Comparison of ENCODE assay signal across 8 mouse cellular contexts in genomic region chr12:69446085-69446467, GRCm38 (mm10).
DNase-seq lines count a peak whose midpoint lies in the region; ATAC-seq lines count a peak whose summit lies in the region.

No protein-coding gene starts in this region.

- DNase-seq in neural tube, embryonic 11.5 days (ENCODE audit: low spot score), result peak; percentile 33
- DNase-seq in neural tube, embryonic 10.5 days (ENCODE audit: extremely low spot score, low spot score), result no peak
- DNase-seq in forebrain, embryonic 10.5 days (ENCODE audit: extremely low spot score, low spot score), result peak; percentile 29
- DNase-seq in splenic B cell, adult 2 months (ENCODE audit: low read depth, low spot score), result peak; percentile 63
- no peak for DNase-seq in left cerebral cortex, postnatal 36 days (ENCODE audit: low spot score in 2 of 2)
- no peak for DNase-seq in gastrocnemius, postnatal 4 days (ENCODE audit: low spot score in 2 of 2)
- DNase-seq in urinary bladder, postnatal 14 days (ENCODE audit: low spot score), result no peak

- peak overlapping the region; percentile 12 for H3K9ac ChIP-seq in neural tube, embryonic 11.5 days (ENCODE audit: low read length)
- peak overlapping the region; percentile 51 for H3K9ac ChIP-seq in intestine, embryonic 16.5 days (ENCODE audit: low read depth, low read length)

- peak overlapping the region; percentile 36; the same call in 1 of the 2 replicates for H3K27ac ChIP-seq in neural tube, embryonic 11.5 days (ENCODE audit: low read depth, low read length)
- peak overlapping the region; percentile 86 for H3K27ac ChIP-seq in forebrain, embryonic 10.5 days
- peak overlapping the region; percentile 77 for H3K27ac ChIP-seq in intestine, embryonic 16.5 days (ENCODE audit: low read length)

- no peaks in the 10 kb centered on the region for H3K9me3 ChIP-seq in neural tube, embryonic 11.5 days (ENCODE audit: control insufficient read depth, low read length)
- H3K9me3 ChIP-seq in forebrain, embryonic 10.5 days, result no peaks in the 10 kb centered on the region
- H3K9me3 ChIP-seq in intestine, embryonic 16.5 days (ENCODE audit: control insufficient read depth, low read length), result 0 out of 2 replicates have a peak, but pooled peaks cover 2% of the 10 kb centered on the region

- no peaks in the 10 kb centered on the region for H3K36me3 ChIP-seq in neural tube, embryonic 11.5 days (ENCODE audit: control insufficient read depth, insufficient read depth, low read length)
- H3K36me3 ChIP-seq in forebrain, embryonic 10.5 days (replicated peaks), result no peaks in the 10 kb centered on the region
- H3K36me3 ChIP-seq in intestine, embryonic 16.5 days (ENCODE audit: control insufficient read depth, insufficient read depth, low read length), result no peaks in the 10 kb centered on the region
- H3K36me3 ChIP-seq in splenic B cell, adult 2 months (ENCODE audit: control insufficient read depth, insufficient read depth, low read length, poor library complexity, severe bottlenecking), result no peaks in the 10 kb centered on the region

- peaks cover 6% of the 10 kb centered on the region; the same call in 1 of the 2 replicates for H3K4me1 ChIP-seq in neural tube, embryonic 11.5 days (ENCODE audit: control insufficient read depth, insufficient read depth, low read length)
- H3K4me1 ChIP-seq in forebrain, embryonic 10.5 days, result peaks cover 44% of the 10 kb centered on the region
- H3K4me1 ChIP-seq in intestine, embryonic 16.5 days (ENCODE audit: control insufficient read depth, insufficient read depth, low read length), result peaks cover 24% of the 10 kb centered on the region

- 12% methylated on average over 10 of the region's 10 CpGs for WGBS in neural tube, embryonic 11.5 days
- 16% methylated on average over 10 of the region's 10 CpGs for WGBS in forebrain, embryonic 10.5 days
- WGBS in intestine, embryonic 16.5 days, result 38% methylated on average over 10 of the region's 10 CpGs

- H3K4me3 ChIP-seq in neural tube, embryonic 11.5 days (ENCODE audit: low read depth, low read length), result no peak overlapping the region
- peak overlapping the region; percentile 36 for H3K4me3 ChIP-seq in forebrain, embryonic 10.5 days
- no peak overlapping the region for H3K4me3 ChIP-seq in intestine, embryonic 16.5 days (ENCODE audit: low read length)

- peak; percentile 55 for ATAC-seq in neural tube, embryonic 11.5 days (ENCODE audit: insufficient read depth, low FRiP score, low TSS enrichment)
- no peak; the same call in 1 of the 2 replicates for ATAC-seq in intestine, embryonic 16.5 days

- H3K4me2 ChIP-seq in neural tube, embryonic 11.5 days (ENCODE audit: low read depth), result peak overlapping the region; percentile 7
- peak overlapping the region; percentile 44 for H3K4me2 ChIP-seq in intestine, embryonic 16.5 days (ENCODE audit: low read depth, low read length)

- no peaks in the 10 kb centered on the region for H3K27me3 ChIP-seq in neural tube, embryonic 11.5 days (ENCODE audit: control insufficient read depth, insufficient read depth, low read length)
- no peaks in the 10 kb centered on the region for H3K27me3 ChIP-seq in forebrain, embryonic 10.5 days (ENCODE audit: poor library complexity, severe bottlenecking)
- no peaks in the 10 kb centered on the region for H3K27me3 ChIP-seq in intestine, embryonic 16.5 days (replicated peaks; ENCODE audit: control insufficient read depth, insufficient read depth, low read length)
- no peaks in the 10 kb centered on the region for H3K27me3 ChIP-seq in splenic B cell, adult 2 months (ENCODE audit: control insufficient read depth, insufficient read depth, low read length, poor library complexity, severe bottlenecking)

- intact Hi-C loops in left cerebral cortex, postnatal 36 days (cut with DNase I), result no loop called here

Comparison
In these comparisons a context has a peak if more than half of its experiments do, and no peak if none do; other contexts are left out.
1. DNase-seq: peak in neural tube, embryonic 11.5 days (single experiment), forebrain, embryonic 10.5 days (single experiment) and splenic B cell, adult 2 months (single experiment); none in neural tube, embryonic 10.5 days (single experiment), left cerebral cortex, postnatal 36 days (0 of 2), gastrocnemius, postnatal 4 days (0 of 2) and urinary bladder, postnatal 14 days (single experiment).
2. H3K27ac ChIP-seq: peak in every context shown above with its lines; median percentile 86 in forebrain, embryonic 10.5 days; 77 in intestine, embryonic 16.5 days; 36 in neural tube, embryonic 11.5 days.